Mouse (Mus musculus): Measurements from ENCODE around the gene Gm11213. TPM values are rescaled to one million over a fixed set of nuclear protein-coding genes. Genes with fewer than 3 reads are reported as not detected.

The Gm11213 gene
- polyA plus RNA-seq, 1 experiment = not detected

Other genes with a start within 250 kb of the Gm11213 start
- 0.32 and 0.39 TPM in 2 replicates for gene Orm3, start 249.1 kb downstream of the Gm11213 start, polyA plus RNA-seq (2012; rRNA removed)
- 0.16 and 0.36 TPM in 2 replicates for gene Orm2, start 242.8 kb downstream of the Gm11213 start, polyA plus RNA-seq (2012; rRNA removed)
- gene Akna, start 201.9 kb downstream of the Gm11213 start, polyA plus RNA-seq (2012; rRNA removed) = 1.8 and 3.5 TPM in 2 replicates
- gene Whrn, start 109.3 kb downstream of the Gm11213 start, polyA plus RNA-seq (2012; rRNA removed) = 4.7 and 4.8 TPM in 2 replicates
- gene Atp6v1g1, start 60.5 kb downstream of the Gm11213 start, polyA plus RNA-seq (2012; rRNA removed) = 115 and 120 TPM in 2 replicates
- 9.2 and 9.9 TPM in 2 replicates for gene Tmem268, start 46.5 kb downstream of the Gm11213 start, polyA plus RNA-seq (2012; rRNA removed)
- gene Tex48, start 17.2 kb upstream of the Gm11213 start, polyA plus RNA-seq (2012; rRNA removed) = not detected in 2 replicates
- gene Gm11214, start 58.1 kb upstream of the Gm11213 start, polyA plus RNA-seq (2012; rRNA removed) = not detected in 2 replicates
- 0.38 and 0.62 TPM in 2 replicates for gene Tnfsf15, start 139.9 kb upstream of the Gm11213 start, polyA plus RNA-seq (2012; rRNA removed)

Measured in urinary bladder, adult 2 months (tissue).